Mouse (Mus musculus): ENCODE measurements around the gene Scd3.

The Scd3 gene

GRCm38 (mm10) chr19:44203015-44203564 is at the start of gene Scd3:
Gene Scd3 (plus strand): TSS chr19:44203269.
- DNase-seq (ENCODE audit: low spot score in 2 of 2) = no peak

GRCm38 (mm10) chr19:44153781-44154180 is 49.3 kb upstream of the Scd3 start:
- no peak for DNase-seq (ENCODE audit: low spot score in 2 of 2)

- no peak for DNase-seq (ENCODE audit: low spot score in 2 of 2)
Observed at GRCm38 (mm10) chr19:44157005-44157404, 46.1 kb upstream of the Scd3 start.

- no peak for DNase-seq (ENCODE audit: low spot score in 2 of 2)
Observed at GRCm38 (mm10) chr19:44159386-44159785, 43.7 kb upstream of the Scd3 start.

- peak in 1 of 2 experiments; percentile 10 for DNase-seq (ENCODE audit: low spot score in 2 of 2)
Observed at GRCm38 (mm10) chr19:44161515-44161914, 41.6 kb upstream of the Scd3 start.

- no peak for DNase-seq (ENCODE audit: low spot score in 2 of 2)
Observed at GRCm38 (mm10) chr19:44174835-44175234, 28.2 kb upstream of the Scd3 start.

GRCm38 (mm10) chr19:44176741-44177140 is 26.3 kb upstream of the Scd3 start:
- no peak for DNase-seq (ENCODE audit: low spot score in 2 of 2)

GRCm38 (mm10) chr19:44180502-44180901 is 22.6 kb upstream of the Scd3 start:
- no peak for DNase-seq (ENCODE audit: low spot score in 2 of 2)

- DNase-seq (ENCODE audit: low spot score in 2 of 2) = no peak
Observed at GRCm38 (mm10) chr19:44183968-44184367, 19.1 kb upstream of the Scd3 start.

- no peak for DNase-seq (ENCODE audit: low spot score in 2 of 2)
Observed at GRCm38 (mm10) chr19:44189056-44189455, 14.0 kb upstream of the Scd3 start.

GRCm38 (mm10) chr19:44192342-44192741 is 10.7 kb upstream of the Scd3 start, which contains the start of gene Pkd2l1:
Gene Pkd2l1 (minus strand): TSS chr19:44192442.
- no peak for DNase-seq (ENCODE audit: low spot score in 2 of 2)

GRCm38 (mm10) chr19:44193906-44194305 is 9.2 kb upstream of the Scd3 start:
- DNase-seq (ENCODE audit: low spot score in 2 of 2) = no peak

GRCm38 (mm10) chr19:44195138-44195537 is 7.9 kb upstream of the Scd3 start:
- peak; percentile 65 to 75 for DNase-seq (ENCODE audit: low spot score in 2 of 2)

- no peak for DNase-seq (ENCODE audit: low spot score in 2 of 2)
Observed at GRCm38 (mm10) chr19:44197053-44197852, 5.8 kb upstream of the Scd3 start.

- DNase-seq (ENCODE audit: low spot score in 2 of 2) = no peak
Observed at GRCm38 (mm10) chr19:44198494-44198893, 4.6 kb upstream of the Scd3 start.

- no peak for DNase-seq (ENCODE audit: low spot score in 2 of 2)
Observed at GRCm38 (mm10) chr19:44198964-44199363, 4.1 kb upstream of the Scd3 start.

GRCm38 (mm10) chr19:44207079-44207478 is 4.0 kb downstream of the Scd3 start:
- DNase-seq (ENCODE audit: low spot score in 2 of 2) = no peak

- no peak for DNase-seq (ENCODE audit: low spot score in 2 of 2)
Observed at GRCm38 (mm10) chr19:44215255-44215654, 12.2 kb downstream of the Scd3 start.

- no peak for DNase-seq (ENCODE audit: low spot score in 2 of 2)
Observed at GRCm38 (mm10) chr19:44217958-44218525, 15.0 kb downstream of the Scd3 start.

- DNase-seq (ENCODE audit: low spot score in 2 of 2) = no peak
Observed at GRCm38 (mm10) chr19:44225728-44226127, 22.7 kb downstream of the Scd3 start.

- no peak for DNase-seq (ENCODE audit: low spot score in 2 of 2)
Observed at GRCm38 (mm10) chr19:44229776-44230175, 26.7 kb downstream of the Scd3 start.

GRCm38 (mm10) chr19:44230212-44230611 is 27.1 kb downstream of the Scd3 start:
- peak in 1 of 2 experiments; percentile 14 for DNase-seq (ENCODE audit: low spot score in 2 of 2)

- no peak for DNase-seq (ENCODE audit: low spot score in 2 of 2)
Observed at GRCm38 (mm10) chr19:44231608-44232151, 28.6 kb downstream of the Scd3 start.

Measured in frontal cortex, postnatal 36 days (tissue).